Mouse (Mus musculus): ENCODE data around the gene Tbc1d4.

Gene Tbc1d4

GRCm38 (mm10) chr14:101530455-101530854 is 78.5 kb downstream of the Tbc1d4 start:
- DNase-seq (ENCODE audit: low spot score in 2 of 2): no peak

- DNase-seq (ENCODE audit: low spot score in 2 of 2): no peak
These were observed 79.8 kb downstream of the Tbc1d4 start for GRCm38 (mm10) chr14:101529194-101529593.

GRCm38 (mm10) chr14:101527420-101527996 is 81.5 kb downstream of the Tbc1d4 start:
- DNase-seq (ENCODE audit: low spot score in 2 of 2): no peak

GRCm38 (mm10) chr14:101526478-101526877 is 82.5 kb downstream of the Tbc1d4 start:
- DNase-seq (ENCODE audit: low spot score in 2 of 2): no peak

- DNase-seq (ENCODE audit: low spot score in 2 of 2): no peak
These were observed 89.0 kb downstream of the Tbc1d4 start for GRCm38 (mm10) chr14:101519964-101520363.

GRCm38 (mm10) chr14:101518259-101518658 is 90.7 kb downstream of the Tbc1d4 start:
- DNase-seq (ENCODE audit: low spot score in 2 of 2): no peak

GRCm38 (mm10) chr14:101517801-101518200 is 91.2 kb downstream of the Tbc1d4 start:
- no peak for DNase-seq (ENCODE audit: low spot score in 2 of 2)

DNA sequence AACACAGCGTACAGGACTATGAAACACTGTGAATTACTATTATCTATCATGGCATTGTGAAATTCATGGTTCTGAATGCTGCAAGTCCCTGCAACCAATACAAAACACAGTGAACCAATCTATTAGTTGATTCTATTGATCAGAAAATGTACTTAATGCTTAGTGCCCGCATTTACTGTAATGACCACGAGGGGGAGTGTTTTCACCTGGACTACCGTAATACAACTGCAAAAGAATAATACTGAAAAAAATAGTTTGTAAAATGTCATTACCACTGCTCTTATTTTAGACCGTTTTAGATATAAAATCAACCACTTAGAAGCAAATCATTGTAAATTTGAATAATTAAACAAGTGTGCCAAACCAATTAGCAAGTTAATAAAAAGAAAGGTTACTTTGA is 91.7 kb downstream of the Tbc1d4 start:
- DNase-seq (ENCODE audit: low spot score in 2 of 2): peak in 1 of 2 experiments; percentile 24

DNA sequence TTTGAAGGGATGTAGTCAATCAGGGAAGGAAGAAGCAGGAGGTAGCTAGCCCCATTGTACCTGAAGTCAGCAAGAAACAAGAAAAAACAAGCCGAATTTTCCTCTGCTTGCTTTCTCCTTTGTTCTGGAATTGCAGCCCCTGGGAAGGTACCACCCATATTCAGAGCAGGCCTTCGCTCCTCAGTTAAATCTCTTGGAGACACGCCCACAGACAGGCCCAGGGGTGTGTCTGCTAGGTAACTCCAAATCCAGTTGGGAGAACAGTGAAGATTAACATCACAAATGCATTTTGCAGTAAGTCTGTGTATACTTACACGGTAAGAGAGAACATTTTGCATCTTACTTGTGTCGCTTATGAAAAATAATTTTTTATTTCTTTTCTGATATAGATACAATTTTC is 92.1 kb downstream of the Tbc1d4 start:
- DNase-seq (ENCODE audit: low spot score in 2 of 2): no peak

DNA sequence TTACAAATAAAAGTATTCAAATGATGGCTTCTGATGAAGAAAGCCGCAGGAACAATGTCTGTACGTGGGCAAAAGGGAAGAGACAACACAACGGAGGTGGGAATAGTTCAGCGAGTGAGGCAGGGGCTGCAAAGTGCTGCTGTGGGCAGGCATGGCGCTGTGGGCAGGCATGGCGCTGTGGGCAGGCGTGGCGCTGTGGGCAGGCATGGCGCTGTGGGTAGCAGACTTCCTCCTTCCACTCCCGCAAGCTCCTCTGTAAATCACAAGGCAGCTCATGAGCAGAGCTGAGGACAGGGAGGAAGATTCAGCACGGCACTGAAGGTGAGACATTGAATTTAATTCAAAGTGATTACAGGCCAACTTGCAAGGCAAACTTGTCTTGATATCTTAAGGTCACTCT is 93.0 kb downstream of the Tbc1d4 start:
- DNase-seq (ENCODE audit: low spot score in 2 of 2): no peak

GRCm38 (mm10) chr14:101515271-101515670 is 93.7 kb downstream of the Tbc1d4 start:
- no peak for DNase-seq (ENCODE audit: low spot score in 2 of 2)

- no peak for DNase-seq (ENCODE audit: low spot score in 2 of 2)
These were observed 94.4 kb downstream of the Tbc1d4 start for GRCm38 (mm10) chr14:101514557-101514971.

DNA sequence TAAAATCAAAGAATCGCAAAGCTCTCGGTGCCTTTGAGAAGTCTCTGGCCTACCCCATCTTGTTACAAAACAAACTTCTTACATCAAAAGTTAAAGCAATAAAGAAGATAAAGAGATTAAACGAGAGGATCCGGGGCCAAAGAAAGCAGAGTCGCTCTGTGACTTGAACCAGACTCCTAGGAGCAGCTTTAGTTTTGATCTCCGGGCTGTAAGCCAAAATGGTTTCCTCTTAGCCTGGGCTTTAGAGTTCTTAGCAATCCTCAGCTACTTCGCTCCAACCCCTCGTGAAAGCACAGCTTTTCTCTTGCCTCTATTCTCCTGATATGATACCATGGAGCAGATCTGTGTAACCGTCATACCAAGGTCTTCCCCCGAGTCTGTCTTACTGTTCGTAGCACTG is 95.8 kb downstream of the Tbc1d4 start:
- no peak for DNase-seq (ENCODE audit: low spot score in 2 of 2)

- DNase-seq (ENCODE audit: low spot score in 2 of 2): no peak
These were observed 97.6 kb downstream of the Tbc1d4 start for GRCm38 (mm10) chr14:101511410-101511809.

GRCm38 (mm10) chr14:101510540-101511313 is 98.3 kb downstream of the Tbc1d4 start:
- DNase-seq (ENCODE audit: low spot score in 2 of 2): no peak

GRCm38 (mm10) chr14:101509759-101510158 is 99.2 kb downstream of the Tbc1d4 start:
- DNase-seq (ENCODE audit: low spot score in 2 of 2): no peak

GRCm38 (mm10) chr14:101507956-101508355 is 101.0 kb downstream of the Tbc1d4 start:
- no peak for DNase-seq (ENCODE audit: low spot score in 2 of 2)

- DNase-seq (ENCODE audit: low spot score in 2 of 2): no peak
These were observed 101.8 kb downstream of the Tbc1d4 start for GRCm38 (mm10) chr14:101507146-101507545.

DNA sequence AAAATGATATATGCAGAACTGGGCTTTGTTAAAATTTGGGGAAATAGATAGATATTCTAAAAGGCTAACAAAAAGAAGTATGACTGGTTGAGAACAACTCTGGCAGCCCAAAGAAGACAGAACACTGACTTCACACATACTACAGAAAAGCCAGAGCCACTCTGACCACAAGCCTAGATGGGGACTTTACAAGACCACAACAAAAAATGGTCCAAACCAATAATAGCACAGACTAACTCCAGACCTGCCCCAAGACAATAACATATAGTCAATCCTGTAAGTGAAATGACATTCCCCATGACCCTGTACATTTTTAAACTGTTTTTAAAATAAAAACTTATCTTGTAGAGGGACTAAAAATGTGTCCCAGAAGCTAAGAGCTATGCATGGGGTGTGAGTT is 103.2 kb downstream of the Tbc1d4 start:
- no peak for DNase-seq (ENCODE audit: low spot score in 2 of 2)

DNA sequence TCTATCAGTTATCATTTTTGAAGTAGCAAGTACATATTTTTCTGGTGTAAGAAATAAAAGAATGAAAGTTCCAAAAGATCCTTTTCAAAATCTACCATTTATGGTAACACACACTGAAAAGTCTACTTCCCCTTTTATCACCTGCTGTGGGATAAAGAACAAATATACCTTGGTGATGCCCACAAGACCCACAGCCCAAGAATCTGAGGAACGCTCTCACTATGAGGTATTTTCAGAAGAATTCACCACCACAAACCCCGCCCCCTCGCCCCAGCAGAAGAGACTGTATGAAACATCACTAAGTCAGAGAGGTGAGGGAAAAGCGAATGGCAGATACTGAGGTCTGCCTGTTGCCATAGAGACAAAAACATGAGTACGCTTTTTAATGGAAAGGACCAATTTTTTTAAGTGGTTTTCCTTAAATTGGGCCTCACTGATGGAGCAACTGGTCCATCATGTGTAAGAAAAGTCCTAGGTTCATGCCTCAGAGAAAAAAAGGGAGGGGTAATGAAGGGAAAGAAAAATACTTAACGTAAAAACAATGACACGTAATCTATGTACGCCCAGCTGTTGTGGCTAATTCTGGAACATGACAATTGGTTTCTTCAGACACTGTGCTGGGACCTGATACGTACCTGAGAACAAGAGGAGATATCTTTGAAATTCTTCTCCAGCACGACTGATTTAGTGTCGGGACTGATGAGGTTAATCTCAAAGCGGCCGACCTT is 104.4 kb downstream of the Tbc1d4 start:
- peak in 1 of 2 experiments; percentile 23 for DNase-seq (ENCODE audit: low spot score in 2 of 2)

GRCm38 (mm10) chr14:101503168-101503961 is 105.6 kb downstream of the Tbc1d4 start:
- DNase-seq (ENCODE audit: low spot score in 2 of 2): no peak

- DNase-seq (ENCODE audit: low spot score in 2 of 2): no peak
These were observed 107.1 kb downstream of the Tbc1d4 start for GRCm38 (mm10) chr14:101501868-101502267.
